Mouse (Mus musculus): ENCODE measurements around the gene Xpr1.
A peak's percentile ranks its signal among the peaks of the same experiment; 100 is the strongest.

The Xpr1 gene

GRCm38 (mm10) chr1:155229464-155230411 lies 187.5 kb downstream of the Xpr1 start:
- peak; percentile 79 for DNase-seq (ENCODE audit: low read depth)

All from NIH3T3 (cell line).